Mouse (Mus musculus) CH12.LX (cell line): ENCODE results near the gene Ptprs.

ENCODE experiments used
- CHD1 ChIP-seq: IDR thresholded peaks from 2 replicates; pipeline ENCODE4 v1.6.1; 2012; ENCODE audit warnings: low read depth, low read length, improper control_type of control experiment, inconsistent platforms
- CTCF ChIP-seq, 2 experiments: IDR thresholded peaks in 1 of 2; conservative IDR thresholded peaks in 1 of 2; 2 replicates each; pipeline ENCODE4 v1.5.1; 2011 to 2012; ENCODE audit warnings: low read depth in 2 of 2, low read length in 2 of 2, improper control_type of control experiment in 1 of 2, inconsistent platforms in 1 of 2, mild to moderate bottlenecking in 1 of 2, moderate library complexity in 1 of 2
- GABPA ChIP-seq: IDR thresholded peaks from 2 replicates; pipeline ENCODE4 v1.6.1; 2012; ENCODE audit warnings: low read depth, low read length, improper control_type of control experiment, inconsistent platforms; ENCODE audit not compliant: insufficient replicate concordance
- IRF4 ChIP-seq: IDR thresholded peaks from 2 replicates; pipeline ENCODE4 v1.6.1; 2014; ENCODE audit warnings: low read depth, mild to moderate bottlenecking, inconsistent platforms, low read length, improper control_type of control experiment
- JUND ChIP-seq: conservative IDR thresholded peaks from 2 replicates; pipeline ENCODE4 v1.6.1; 2011; ENCODE audit warnings: low read depth, low read length, improper control_type of control experiment
- MEF2A ChIP-seq: IDR thresholded peaks from 2 replicates; pipeline ENCODE4 v1.6.1; 2014; ENCODE audit warnings: low read depth, mild to moderate bottlenecking, inconsistent platforms, low read length, improper control_type of control experiment, borderline replicate concordance
- POLR2A ChIP-seq: IDR thresholded peaks from 2 replicates; pipeline ENCODE4 v1.6.1; 2011; ENCODE audit warnings: low read depth, mild to moderate bottlenecking, improper control_type of control experiment, low read length
- USF1 ChIP-seq: IDR thresholded peaks from 2 replicates; pipeline ENCODE4 v1.6.1; 2014; ENCODE audit warnings: low read depth, mild to moderate bottlenecking, inconsistent platforms, low read length, improper control_type of control experiment
- ZC3H11A ChIP-seq: IDR thresholded peaks from 2 replicates; pipeline ENCODE4 v1.6.1; 2012; ENCODE audit warnings: low read depth, mild to moderate bottlenecking, inconsistent platforms, low read length, improper control_type of control experiment

DNA sequence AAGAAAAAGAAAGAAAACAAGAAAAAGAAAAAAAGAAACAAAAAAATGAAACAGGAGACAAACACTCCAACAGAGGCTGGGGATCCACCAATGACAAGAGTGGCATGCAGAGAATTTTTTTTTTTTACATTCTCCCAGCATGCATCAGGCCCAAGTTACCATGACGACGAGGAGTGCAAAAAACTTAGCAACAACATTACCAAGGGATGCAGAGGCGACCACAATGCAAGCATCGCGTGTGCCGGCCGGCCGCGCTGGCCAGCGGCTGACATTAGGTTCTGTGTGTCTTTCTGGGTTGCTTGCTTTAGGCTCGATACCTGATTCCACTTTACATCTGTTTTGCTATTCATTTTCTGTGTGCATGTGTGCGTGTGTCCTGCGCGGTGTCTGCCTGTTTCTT lies 30.9 kb downstream of the Ptprs start:
- TF ChIP-seq IRF4 (no peak), CHD1 (no peak), USF1 (no peak), POLR2A (no peak), GABPA (no peak), CTCF (conservative IDR thresholded peaks at IDR 0.05 in 1 of 2, IDR thresholded peaks at IDR 0.05 in 1 of 2; ENCODE audit: low read depth in 2 of 2, low read length in 2 of 2) (no peak), JUND (no peak), MEF2A (no peak), ZC3H11A (no peak)
